Mouse (Mus musculus): ENCODE measurements around the gene Snx5. TPM values are rescaled to one million over a fixed set of nuclear protein-coding genes. Genes with fewer than 3 reads are reported as not detected.

Snx5 gene
- 147 and 149 TPM in 2 replicates for polyA plus RNA-seq (2015; fragmentation: Nextera tagmentation; extraction: Ambion mirVana)

DNA sequence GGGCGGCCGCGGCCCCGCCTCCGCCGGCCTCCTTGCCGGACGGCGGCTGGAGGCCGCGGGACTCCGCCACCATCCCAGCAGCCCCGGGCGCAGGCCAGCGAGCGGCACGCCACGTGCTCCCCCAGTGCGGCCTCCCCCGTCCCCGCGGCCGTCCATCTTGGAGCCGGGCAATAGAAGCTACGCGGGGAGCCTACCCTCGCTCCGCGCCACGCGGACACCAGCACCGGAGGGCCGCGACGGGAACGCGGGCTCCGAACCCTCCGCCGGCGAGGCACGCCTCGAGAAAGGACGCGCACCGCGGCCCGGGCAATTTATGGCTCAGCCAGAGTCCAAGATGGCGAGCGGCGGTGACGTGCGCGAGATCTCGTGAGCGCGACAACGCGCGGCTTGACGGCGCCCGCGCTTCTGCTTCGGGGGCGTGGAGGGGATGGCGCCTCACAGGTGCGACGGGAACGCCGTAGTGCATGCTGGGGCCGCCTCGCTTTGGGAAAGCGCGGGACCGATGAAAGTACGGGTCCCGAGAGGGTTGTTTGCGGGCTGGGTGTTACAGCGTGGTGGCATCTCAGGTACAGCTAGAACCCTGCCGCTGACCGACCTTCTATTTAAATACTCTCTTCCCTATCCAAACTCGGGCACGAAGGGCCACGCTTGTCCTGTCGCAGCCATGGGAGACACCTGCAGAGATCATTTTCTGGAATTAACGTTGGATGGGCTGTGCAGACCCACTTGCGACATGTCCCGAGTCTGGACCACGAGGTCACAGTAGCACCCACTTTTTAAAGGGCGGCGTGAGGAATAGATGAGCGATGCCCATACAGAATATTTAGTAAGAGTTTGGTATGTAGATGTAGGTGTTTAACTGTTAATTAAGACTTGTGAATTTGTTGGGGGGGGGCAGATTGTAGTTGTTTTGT lies at the start of gene Snx5, which contains the start of gene Mgme1:
Snx5 (minus strand) TSS at position 400 of the 914 bp plus-strand sequence.
Mgme1 (plus strand) TSS at position 157 of the 914 bp plus-strand sequence.
- Histone ChIP-seq H3K4me1 (ENCODE audit: control insufficient read depth, insufficient read depth, low read length) (peaks cover 21% of the 10 kb centered on the region), H3K9ac (ENCODE audit: low read depth, low read length) (peak within 1 kb of the TSS; percentile 99), H3K36me3 (ENCODE audit: control insufficient read depth, insufficient read depth, low read length) (no peaks in the 10 kb centered on the region), H3K4me2 (ENCODE audit: low read depth, low read length) (peak within 1 kb of the TSS; percentile 64), H3K9me3 (ENCODE audit: control insufficient read depth, low read length) (no peaks in the 10 kb centered on the region), H3K27me3 (replicated peaks; ENCODE audit: control insufficient read depth, insufficient read depth, low read length) (no peaks in the 10 kb centered on the region), H3K4me3 (ENCODE audit: low read length) (peak within 1 kb of the TSS; percentile 93), H3K27ac (ENCODE audit: low read length) (peak within 1 kb of the TSS; percentile 98)
- peak; percentile 97 for ATAC-seq
- WGBS, result under 1% methylated on average over 87 of the region's 93 CpGs

DNA sequence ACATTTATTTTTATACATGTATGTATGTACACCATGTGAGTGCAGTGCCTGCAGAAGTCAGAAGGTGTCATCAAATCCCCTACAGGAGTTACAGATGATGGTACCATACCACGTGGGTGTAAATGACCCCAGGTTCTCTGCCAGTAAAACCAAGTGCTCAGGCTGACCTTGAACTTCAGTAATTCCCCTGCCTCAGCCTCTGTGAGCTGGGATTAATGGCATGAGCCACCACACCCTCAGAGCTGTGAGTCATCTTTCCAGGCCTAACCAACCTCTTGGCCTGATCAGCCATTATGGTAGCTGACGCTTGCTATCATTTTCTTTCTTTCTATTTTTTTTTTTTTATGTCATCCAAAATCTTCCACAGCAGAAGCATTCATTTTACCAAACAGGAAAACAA lies 40.7 kb upstream of the Snx5 start:
- Histone ChIP-seq H3K4me3 (ENCODE audit: low read length) (no peak overlapping the region), H3K9me3 (ENCODE audit: control insufficient read depth, low read length) (no peaks in the 10 kb centered on the region), H3K4me2 (ENCODE audit: low read depth, low read length) (no peak overlapping the region), H3K4me1 (ENCODE audit: control insufficient read depth, insufficient read depth, low read length) (no peaks in the 10 kb centered on the region), H3K36me3 (ENCODE audit: control insufficient read depth, insufficient read depth, low read length) (no peaks in the 10 kb centered on the region), H3K27ac (ENCODE audit: low read length) (no peak overlapping the region), H3K9ac (ENCODE audit: low read depth, low read length) (no peak overlapping the region), H3K27me3 (replicated peaks; ENCODE audit: control insufficient read depth, insufficient read depth, low read length) (no peaks in the 10 kb centered on the region)
- no peak for ATAC-seq
- WGBS, result 78% methylated on average over 2 of the region's 2 CpGs

DNA sequence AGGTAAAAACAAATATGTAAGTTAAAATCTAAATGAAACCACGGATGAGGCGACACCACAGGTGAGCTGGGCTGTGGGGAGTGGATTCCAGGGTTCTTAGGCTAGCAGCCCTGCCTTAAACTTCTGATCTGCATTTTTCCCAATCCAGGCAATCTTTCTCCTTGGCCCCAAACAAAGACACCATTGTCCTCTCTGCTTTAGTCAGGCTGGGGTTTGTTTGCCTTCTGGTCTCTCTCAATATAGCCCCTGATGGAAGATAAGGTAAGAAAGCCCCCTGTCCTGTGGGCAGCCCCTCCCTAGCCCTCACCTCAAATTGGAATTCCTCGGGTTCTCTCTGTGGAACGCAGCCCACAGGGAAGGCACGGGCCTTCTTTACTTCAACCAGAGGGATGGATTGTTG lies 39.6 kb upstream of the Snx5 start:
- ATAC-seq, result no peak
- WGBS, result 43% methylated on average over 5 of the region's 5 CpGs
- no peak overlapping the region for H3K9ac ChIP-seq (ENCODE audit: low read depth, low read length)
- H3K27ac ChIP-seq (ENCODE audit: low read length), result no peak overlapping the region
- H3K4me1 ChIP-seq (ENCODE audit: control insufficient read depth, insufficient read depth, low read length), result no peaks in the 10 kb centered on the region
- no peak overlapping the region for H3K4me2 ChIP-seq (ENCODE audit: low read depth, low read length)
- no peaks in the 10 kb centered on the region for H3K36me3 ChIP-seq (ENCODE audit: control insufficient read depth, insufficient read depth, low read length)
- no peak overlapping the region for H3K4me3 ChIP-seq (ENCODE audit: low read length)
- no peaks in the 10 kb centered on the region for H3K9me3 ChIP-seq (ENCODE audit: control insufficient read depth, low read length)
- no peaks in the 10 kb centered on the region for H3K27me3 ChIP-seq (replicated peaks; ENCODE audit: control insufficient read depth, insufficient read depth, low read length)

DNA sequence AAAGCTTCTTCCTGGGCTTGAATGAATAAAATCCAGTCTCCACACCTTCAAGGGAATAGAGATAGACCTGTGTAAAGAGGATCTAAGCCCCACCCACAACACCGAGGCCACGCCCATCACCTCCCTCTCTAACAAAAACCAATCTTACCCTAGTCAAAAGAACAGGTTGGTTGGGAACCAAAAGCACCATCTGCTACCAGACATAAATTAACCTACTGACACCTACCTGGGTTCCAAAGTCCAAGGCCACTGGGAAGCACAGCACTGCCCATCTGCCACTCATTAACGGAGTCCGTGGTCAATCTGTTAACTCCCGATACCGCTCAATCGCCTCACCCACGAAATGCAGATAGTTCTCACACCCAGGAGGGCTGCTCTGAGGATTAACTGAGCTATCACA lies 37.9 kb upstream of the Snx5 start:
- 46% methylated on average over 8 of the region's 8 CpGs for WGBS
- Histone ChIP-seq H3K4me1 (ENCODE audit: control insufficient read depth, insufficient read depth, low read length) (0 out of 2 replicates have a peak, but pooled peaks cover 4% of the 10 kb centered on the region), H3K27me3 (replicated peaks; ENCODE audit: control insufficient read depth, insufficient read depth, low read length) (no peaks in the 10 kb centered on the region), H3K27ac (ENCODE audit: low read length) (peak overlapping the region; percentile 54; the same call in 1 of the 2 replicates), H3K9ac (ENCODE audit: low read depth, low read length) (no peak overlapping the region), H3K9me3 (ENCODE audit: control insufficient read depth, low read length) (no peaks in the 10 kb centered on the region), H3K36me3 (ENCODE audit: control insufficient read depth, insufficient read depth, low read length) (no peaks in the 10 kb centered on the region), H3K4me2 (ENCODE audit: low read depth, low read length) (no peak overlapping the region), H3K4me3 (ENCODE audit: low read length) (no peak overlapping the region)
- peak; percentile 79 for ATAC-seq

GRCm38 (mm10) chr2:144305721-144306294 lies 35.1 kb upstream of the Snx5 start:
- 0 out of 2 replicates have a peak, but pooled peaks cover 4% of the 10 kb centered on the region for H3K4me1 ChIP-seq (ENCODE audit: control insufficient read depth, insufficient read depth, low read length)
- H3K36me3 ChIP-seq (ENCODE audit: control insufficient read depth, insufficient read depth, low read length), result no peaks in the 10 kb centered on the region
- no peak for ATAC-seq
- H3K27ac ChIP-seq (ENCODE audit: low read length), result no peak overlapping the region
- H3K4me2 ChIP-seq (ENCODE audit: low read depth, low read length), result no peak overlapping the region
- H3K9ac ChIP-seq (ENCODE audit: low read depth, low read length), result no peak overlapping the region
- H3K27me3 ChIP-seq (replicated peaks; ENCODE audit: control insufficient read depth, insufficient read depth, low read length), result no peaks in the 10 kb centered on the region
- no peaks in the 10 kb centered on the region for H3K9me3 ChIP-seq (ENCODE audit: control insufficient read depth, low read length)
- H3K4me3 ChIP-seq (ENCODE audit: low read length), result no peak overlapping the region
- WGBS, result 63% methylated on average over 18 of the region's 18 CpGs

DNA sequence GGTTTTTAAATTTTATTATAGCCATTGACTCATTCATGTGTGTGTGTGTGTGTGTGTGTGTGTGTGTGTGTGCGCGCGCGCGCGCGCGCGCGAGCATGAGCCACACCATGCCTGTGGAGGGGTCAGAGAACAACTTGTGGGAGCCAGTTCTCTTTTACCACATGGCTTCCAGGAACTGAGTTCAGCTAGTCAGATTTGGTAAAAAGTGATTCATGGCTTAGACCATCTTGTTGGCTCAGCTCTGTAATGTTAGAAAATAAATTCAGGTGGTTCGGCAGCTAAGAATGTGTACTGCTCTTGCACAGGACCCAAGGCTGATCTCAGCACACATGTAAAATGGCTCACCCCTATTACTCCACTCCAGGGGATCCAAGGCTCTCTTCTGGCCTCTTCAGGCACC lies 30.4 kb upstream of the Snx5 start:
- ATAC-seq, result peak; percentile 6; the same call in 1 of the 2 replicates
- Histone ChIP-seq H3K4me2 (ENCODE audit: low read depth, low read length) (no peak overlapping the region), H3K36me3 (ENCODE audit: control insufficient read depth, insufficient read depth, low read length) (no peaks in the 10 kb centered on the region), H3K4me1 (ENCODE audit: control insufficient read depth, insufficient read depth, low read length) (0 out of 2 replicates have a peak, but pooled peaks cover 4% of the 10 kb centered on the region), H3K9me3 (ENCODE audit: control insufficient read depth, low read length) (no peaks in the 10 kb centered on the region), H3K27ac (ENCODE audit: low read length) (no peak overlapping the region; the same call in 1 of the 2 replicates), H3K27me3 (replicated peaks; ENCODE audit: control insufficient read depth, insufficient read depth, low read length) (no peaks in the 10 kb centered on the region), H3K4me3 (ENCODE audit: low read length) (no peak overlapping the region), H3K9ac (ENCODE audit: low read depth, low read length) (no peak overlapping the region)
- 94% methylated on average over 11 of the region's 11 CpGs for WGBS

- Histone ChIP-seq H3K9me3 (ENCODE audit: control insufficient read depth, low read length) (no peaks in the 10 kb centered on the region), H3K4me1 (ENCODE audit: control insufficient read depth, insufficient read depth, low read length) (0 out of 2 replicates have a peak, but pooled peaks cover 4% of the 10 kb centered on the region), H3K27me3 (replicated peaks; ENCODE audit: control insufficient read depth, insufficient read depth, low read length) (no peaks in the 10 kb centered on the region), H3K4me2 (ENCODE audit: low read depth, low read length) (no peak overlapping the region), H3K4me3 (ENCODE audit: low read length) (no peak overlapping the region), H3K27ac (ENCODE audit: low read length) (peak overlapping the region; percentile 36; the same call in 1 of the 2 replicates), H3K9ac (ENCODE audit: low read depth, low read length) (no peak overlapping the region), H3K36me3 (ENCODE audit: control insufficient read depth, insufficient read depth, low read length) (no peaks in the 10 kb centered on the region)
- ATAC-seq, result peak; percentile 88
- 58% methylated on average over 9 of the region's 9 CpGs for WGBS
These were observed 29.3 kb upstream of the Snx5 start for GRCm38 (mm10) chr2:144299749-144300669.

DNA sequence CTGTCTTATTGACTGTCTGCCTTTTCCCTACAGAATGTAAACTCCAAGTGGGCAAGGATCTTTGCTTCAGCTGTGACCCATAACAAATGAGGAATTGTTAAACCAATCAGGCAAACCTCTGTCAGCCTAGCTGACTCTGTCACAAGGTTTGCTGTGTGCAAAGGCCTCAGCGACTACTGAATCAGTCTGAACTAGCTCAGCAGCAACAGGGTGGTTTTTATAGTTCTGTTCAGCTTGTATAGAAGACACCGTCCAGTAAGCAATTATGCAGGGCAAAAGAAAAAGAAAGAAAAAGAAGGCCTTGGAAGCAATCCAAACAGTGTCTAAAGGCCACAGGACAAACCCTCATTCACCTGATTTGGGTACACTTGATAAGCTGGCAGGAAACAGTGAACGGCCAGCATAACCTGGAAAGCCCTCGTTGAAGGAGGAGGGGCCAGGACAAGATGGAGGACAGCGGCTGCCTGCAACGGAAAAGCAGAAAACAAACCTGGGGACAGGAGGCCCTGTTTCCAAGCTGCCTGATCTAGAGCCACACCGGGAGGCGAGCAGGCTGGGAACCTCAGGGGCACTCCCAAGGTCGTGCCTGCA lies 24.5 kb upstream of the Snx5 start:
- Histone ChIP-seq H3K36me3 (ENCODE audit: control insufficient read depth, insufficient read depth, low read length) (no peaks in the 10 kb centered on the region), H3K27ac (ENCODE audit: low read length) (peak overlapping the region; percentile 51), H3K4me1 (ENCODE audit: control insufficient read depth, insufficient read depth, low read length) (no peaks in the 10 kb centered on the region), H3K4me3 (ENCODE audit: low read length) (no peak overlapping the region), H3K27me3 (replicated peaks; ENCODE audit: control insufficient read depth, insufficient read depth, low read length) (no peaks in the 10 kb centered on the region), H3K9me3 (ENCODE audit: control insufficient read depth, low read length) (no peaks in the 10 kb centered on the region), H3K9ac (ENCODE audit: low read depth, low read length) (no peak overlapping the region), H3K4me2 (ENCODE audit: low read depth, low read length) (no peak overlapping the region)
- ATAC-seq, result peak; percentile 71
- 54% methylated on average over 9 of the region's 9 CpGs for WGBS
